Mouse (Mus musculus): ENCODE measurements around the gene Pip5kl1.
A peak's percentile ranks its signal among the peaks of the same experiment; 100 is the strongest.

GRCm38 (mm10) chr2:32601417-32602065 lies 26.9 kb downstream of the Pip5kl1 start:
- TF ChIP-seq CTCF (IDR thresholded peaks at IDR 0.05; ENCODE audit: borderline replicate concordance, insufficient read depth, low read length) (peak; percentile 76; the same call in 1 of the 2 replicates), POLR2A (IDR thresholded peaks at IDR 0.05; ENCODE audit: low read depth, low read length) (no peak)

Data from embryonic fibroblast, embryonic 13.5 days (primary cell).